Mouse (Mus musculus): ENCODE results near the gene Il3. TPM values are rescaled to one million over a fixed set of nuclear protein-coding genes. Genes with fewer than 3 reads are reported as not detected.

The Il3 gene
- polyA plus RNA-seq, 1 experiment = not detected

- DNase-seq (ENCODE audit: low read depth in 1 of 2, low spot score in 2 of 2) = peak; percentile 7 to 14
- TF ChIP-seq CTCF (IDR thresholded peaks at IDR 0.05; ENCODE audit: extremely low read depth, insufficient read depth, insufficient read length, insufficient replicate concordance) (no peak), POLR2A (IDR thresholded peaks at IDR 0.05; ENCODE audit: low read depth, low read length) (no peak)
- H3K4me3 ChIP-seq (ENCODE audit: extremely low read depth, insufficient read depth, insufficient read length) = no peak overlapping the region
- no peak overlapping the region for H3K27ac ChIP-seq (ENCODE audit: insufficient read depth, low read length)
- peaks cover 3% of the 10 kb centered on the region; the same call in 1 of the 2 replicates for H3K4me1 ChIP-seq (ENCODE audit: control insufficient read depth, insufficient read depth, insufficient read length)
- 24% methylated on average over 4 of the region's 4 CpGs for WGBS
- no peaks in the 10 kb centered on the region for H3K36me3 ChIP-seq (ENCODE audit: control insufficient read depth, insufficient read depth, low read length)
- H3K27me3 ChIP-seq (ENCODE audit: control insufficient read depth, insufficient read depth, low read length) = no peaks in the 10 kb centered on the region
Observed at GRCm38 (mm10) chr11:54254114-54254513, 13.0 kb downstream of the Il3 start.

- no peak overlapping the region for H3K27ac ChIP-seq (ENCODE audit: insufficient read depth, low read length)
- no peaks in the 10 kb centered on the region for H3K36me3 ChIP-seq (ENCODE audit: control insufficient read depth, insufficient read depth, low read length)
- no peak overlapping the region for H3K4me3 ChIP-seq (ENCODE audit: extremely low read depth, insufficient read depth, insufficient read length)
- 93% methylated on average over 11 of the region's 11 CpGs for WGBS
- H3K27me3 ChIP-seq (ENCODE audit: control insufficient read depth, insufficient read depth, low read length) = no peaks in the 10 kb centered on the region
- no peak for DNase-seq (ENCODE audit: low read depth in 1 of 2, low spot score in 2 of 2)
- H3K4me1 ChIP-seq (ENCODE audit: control insufficient read depth, insufficient read depth, insufficient read length) = peaks cover 3% of the 10 kb centered on the region; the same call in 1 of the 2 replicates
- TF ChIP-seq CTCF (IDR thresholded peaks at IDR 0.05; ENCODE audit: extremely low read depth, insufficient read depth, insufficient read length, insufficient replicate concordance) (no peak), POLR2A (IDR thresholded peaks at IDR 0.05; ENCODE audit: low read depth, low read length) (no peak)
Observed at GRCm38 (mm10) chr11:54250575-54250974, 16.5 kb downstream of the Il3 start.

GRCm38 (mm10) chr11:54249748-54250147, 17.3 kb downstream of the Il3 start:
- peaks cover 3% of the 10 kb centered on the region; the same call in 1 of the 2 replicates for H3K4me1 ChIP-seq (ENCODE audit: control insufficient read depth, insufficient read depth, insufficient read length)
- no peak overlapping the region for H3K4me3 ChIP-seq (ENCODE audit: extremely low read depth, insufficient read depth, insufficient read length)
- TF ChIP-seq POLR2A (IDR thresholded peaks at IDR 0.05; ENCODE audit: low read depth, low read length) = no peak
- no peak for TF ChIP-seq CTCF (IDR thresholded peaks at IDR 0.05; ENCODE audit: extremely low read depth, insufficient read depth, insufficient read length, insufficient replicate concordance)
- no peaks in the 10 kb centered on the region for H3K27me3 ChIP-seq (ENCODE audit: control insufficient read depth, insufficient read depth, low read length)
- no peaks in the 10 kb centered on the region for H3K36me3 ChIP-seq (ENCODE audit: control insufficient read depth, insufficient read depth, low read length)
- whole genome bisulfite sequencing = 89% methylated on average over 3 of the region's 3 CpGs
- H3K27ac ChIP-seq (ENCODE audit: insufficient read depth, low read length) = no peak overlapping the region
- no peak for DNase-seq (ENCODE audit: low read depth in 1 of 2, low spot score in 2 of 2)

GRCm38 (mm10) chr11:54248940-54249717, 17.9 kb downstream of the Il3 start, which contains the start of gene Csf2:
Csf2 (minus strand) TSS chr11:54249667.
- 20% methylated on average over 11 of the region's 11 CpGs for WGBS

GRCm38 (mm10) chr11:54247251-54247950, 19.7 kb downstream of the Il3 start:
- WGBS = 85% methylated on average over 10 of the region's 10 CpGs
- Histone ChIP-seq H3K4me3 (ENCODE audit: extremely low read depth, insufficient read depth, insufficient read length) (no peak overlapping the region), H3K4me1 (ENCODE audit: control insufficient read depth, insufficient read depth, insufficient read length) (peaks cover 3% of the 10 kb centered on the region; the same call in 1 of the 2 replicates), H3K27me3 (ENCODE audit: control insufficient read depth, insufficient read depth, low read length) (no peaks in the 10 kb centered on the region), H3K36me3 (ENCODE audit: control insufficient read depth, insufficient read depth, low read length) (no peaks in the 10 kb centered on the region), H3K27ac (ENCODE audit: insufficient read depth, low read length) (no peak overlapping the region)
- no peak for DNase-seq (ENCODE audit: low read depth in 1 of 2, low spot score in 2 of 2)
- TF ChIP-seq CTCF (IDR thresholded peaks at IDR 0.05; ENCODE audit: extremely low read depth, insufficient read depth, insufficient read length, insufficient replicate concordance) = no peak

More at GRCm38 (mm10) chr11:54248940-54249717, 17.9 kb downstream of the Il3 start, which contains the start of gene Csf2:
- H3K27ac ChIP-seq (ENCODE audit: insufficient read depth, low read length) = no peak within 1 kb of the TSS
- no peak within 1 kb of the TSS for H3K4me3 ChIP-seq (ENCODE audit: extremely low read depth, insufficient read depth, insufficient read length)
- H3K27me3 ChIP-seq (ENCODE audit: control insufficient read depth, insufficient read depth, low read length) = no peaks in the 10 kb centered on the region
- TF ChIP-seq CTCF (IDR thresholded peaks at IDR 0.05; ENCODE audit: extremely low read depth, insufficient read depth, insufficient read length, insufficient replicate concordance) = no peak
- TF ChIP-seq POLR2A (IDR thresholded peaks at IDR 0.05; ENCODE audit: low read depth, low read length) = no peak
- DNase-seq (ENCODE audit: low read depth in 1 of 2, low spot score in 2 of 2) = no peak
- H3K4me1 ChIP-seq (ENCODE audit: control insufficient read depth, insufficient read depth, insufficient read length) = peaks cover 3% of the 10 kb centered on the region; the same call in 1 of the 2 replicates
- H3K36me3 ChIP-seq (ENCODE audit: control insufficient read depth, insufficient read depth, low read length) = no peaks in the 10 kb centered on the region

GRCm38 (mm10) chr11:54244465-54244864, 22.6 kb downstream of the Il3 start:
- DNase-seq (ENCODE audit: low read depth in 1 of 2, low spot score in 2 of 2) = no peak
- Histone ChIP-seq H3K27ac (ENCODE audit: insufficient read depth, low read length) (no peak overlapping the region), H3K4me3 (ENCODE audit: extremely low read depth, insufficient read depth, insufficient read length) (no peak overlapping the region), H3K27me3 (ENCODE audit: control insufficient read depth, insufficient read depth, low read length) (no peaks in the 10 kb centered on the region), H3K36me3 (ENCODE audit: control insufficient read depth, insufficient read depth, low read length) (no peaks in the 10 kb centered on the region), H3K4me1 (ENCODE audit: control insufficient read depth, insufficient read depth, insufficient read length) (peaks cover 2% of the 10 kb centered on the region; the same call in 1 of the 2 replicates)
- TF ChIP-seq CTCF (IDR thresholded peaks at IDR 0.05; ENCODE audit: extremely low read depth, insufficient read depth, insufficient read length, insufficient replicate concordance) (no peak), POLR2A (IDR thresholded peaks at IDR 0.05; ENCODE audit: low read depth, low read length) (no peak)
- WGBS = 81% methylated on average over 6 of the region's 6 CpGs
